Mouse (Mus musculus): ENCODE data around the gene Ppp1r18. TPM values are rescaled to one million over a fixed set of nuclear protein-coding genes. Genes with fewer than 3 reads are reported as not detected.

Gene Ppp1r18
- polyA plus RNA-seq, 1 experiment from 2014 or later, result 18.8 TPM

DNA sequence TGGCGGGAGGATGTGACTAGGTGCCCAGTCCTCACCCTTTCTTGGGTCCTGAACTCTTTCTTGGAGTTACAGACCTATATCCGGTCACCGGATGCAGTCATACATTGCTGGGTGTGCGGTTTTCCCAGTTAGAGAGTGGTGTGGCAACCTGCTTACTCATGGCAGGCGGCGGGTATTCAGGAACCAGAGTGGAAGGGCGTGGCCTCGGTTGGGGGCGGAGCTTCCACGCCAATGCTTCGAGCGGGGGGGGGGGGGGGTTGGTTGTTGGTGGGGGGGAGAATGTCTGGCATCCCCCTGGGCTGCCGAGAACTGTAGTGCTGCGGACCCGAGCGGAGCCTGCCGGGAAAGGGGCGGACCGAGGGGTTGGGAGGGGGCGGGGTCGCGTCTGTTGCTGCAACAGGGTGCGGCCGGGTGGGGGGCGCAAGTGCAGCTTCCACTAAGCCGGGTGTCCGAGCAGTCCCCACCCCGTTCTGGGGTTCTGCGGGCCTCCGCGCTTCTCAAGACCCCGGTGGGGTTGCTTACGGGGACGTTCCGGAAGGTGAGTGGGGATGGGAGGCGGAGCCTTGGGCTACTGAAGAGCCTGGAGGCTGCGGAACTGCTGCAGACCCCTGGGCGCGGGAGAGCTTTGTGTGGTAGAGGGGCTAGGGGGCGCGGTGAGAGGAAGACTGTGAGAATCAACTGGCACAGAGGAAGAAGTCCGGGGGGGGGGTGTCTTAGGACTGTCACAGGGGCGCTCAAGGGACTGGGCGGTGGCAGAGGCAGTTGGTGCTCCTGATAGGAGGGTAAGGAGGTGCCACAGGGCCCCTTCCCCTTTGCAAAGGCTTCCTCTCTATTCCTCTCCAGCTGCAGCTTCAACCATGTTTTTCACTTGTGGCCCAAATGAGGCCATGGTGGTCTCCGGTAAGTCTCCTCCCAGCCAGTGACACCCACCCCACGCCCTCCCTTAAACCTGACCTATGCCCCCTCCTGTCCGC, 42.1 kb upstream of the Ppp1r18 start, which contains the start of gene Flot1:
TSS of gene Flot1 (plus strand) at position 267 of the 974 bp plus-strand sequence.
- Histone ChIP-seq H3K27me3 (ENCODE audit: control insufficient read depth, insufficient read depth, low read length) (no peaks in the 10 kb centered on the region), H3K27ac (ENCODE audit: low read length) (peak within 1 kb of the TSS; percentile 81), H3K4me3 (ENCODE audit: low read depth, low read length) (peak within 1 kb of the TSS; percentile 62), H3K9ac (replicated peaks; ENCODE audit: low read depth, low read length) (peak within 1 kb of the TSS; percentile 53; the same call in 1 of the 2 replicates), H3K4me1 (ENCODE audit: control insufficient read depth, insufficient read depth, low read length) (peaks cover 19% of the 10 kb centered on the region; the same call in 1 of the 2 replicates), H3K4me2 (replicated peaks; ENCODE audit: low read depth, low read length) (peak within 1 kb of the TSS; percentile 91), H3K36me3 (ENCODE audit: control insufficient read depth, insufficient read depth, low read length) (peaks cover 14% of the 10 kb centered on the region; the same call in 1 of the 2 replicates), H3K9me3 (ENCODE audit: control insufficient read depth, low read depth, low read length) (no peaks in the 10 kb centered on the region)
- WGBS, result under 1% methylated on average over 45 of the region's 47 CpGs
- peak; percentile 89 for ATAC-seq (ENCODE audit: insufficient number of reproducible peaks, insufficient read depth, low FRiP score, low read depth)

DNA sequence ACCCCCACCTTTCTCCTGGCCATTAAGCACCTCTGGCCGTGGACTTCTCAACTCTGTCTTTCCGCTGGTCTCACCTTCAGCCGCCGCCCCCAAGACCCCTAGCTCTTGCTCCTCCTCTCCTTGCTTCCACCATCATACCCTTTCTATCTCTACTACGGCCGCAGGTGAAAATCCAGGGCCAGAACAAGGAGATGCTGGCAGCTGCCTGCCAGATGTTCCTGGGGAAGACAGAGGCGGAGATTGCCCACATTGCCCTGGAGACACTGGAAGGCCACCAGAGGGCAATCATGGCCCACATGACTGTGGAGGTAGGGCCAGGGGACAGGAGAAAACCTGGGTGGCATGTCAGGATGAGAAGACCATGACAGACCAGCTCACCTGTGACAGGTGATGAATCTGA, 41.0 kb upstream of the Ppp1r18 start:
- 63% methylated on average over 7 of the region's 7 CpGs for WGBS
- no peak overlapping the region for H3K9ac ChIP-seq (replicated peaks; ENCODE audit: low read depth, low read length)
- no peak overlapping the region for H3K27ac ChIP-seq (ENCODE audit: low read length)
- peaks cover 19% of the 10 kb centered on the region; the same call in 1 of the 2 replicates for H3K4me1 ChIP-seq (ENCODE audit: control insufficient read depth, insufficient read depth, low read length)
- no peaks in the 10 kb centered on the region for H3K27me3 ChIP-seq (ENCODE audit: control insufficient read depth, insufficient read depth, low read length)
- no peaks in the 10 kb centered on the region for H3K9me3 ChIP-seq (ENCODE audit: control insufficient read depth, low read depth, low read length)
- peaks cover 14% of the 10 kb centered on the region; the same call in 1 of the 2 replicates for H3K36me3 ChIP-seq (ENCODE audit: control insufficient read depth, insufficient read depth, low read length)
- H3K4me3 ChIP-seq (ENCODE audit: low read depth, low read length), result no peak overlapping the region; the same call in 1 of the 2 replicates
- no peak for ATAC-seq (ENCODE audit: insufficient number of reproducible peaks, insufficient read depth, low FRiP score, low read depth)
- H3K4me2 ChIP-seq (replicated peaks; ENCODE audit: low read depth, low read length), result no peak overlapping the region

DNA sequence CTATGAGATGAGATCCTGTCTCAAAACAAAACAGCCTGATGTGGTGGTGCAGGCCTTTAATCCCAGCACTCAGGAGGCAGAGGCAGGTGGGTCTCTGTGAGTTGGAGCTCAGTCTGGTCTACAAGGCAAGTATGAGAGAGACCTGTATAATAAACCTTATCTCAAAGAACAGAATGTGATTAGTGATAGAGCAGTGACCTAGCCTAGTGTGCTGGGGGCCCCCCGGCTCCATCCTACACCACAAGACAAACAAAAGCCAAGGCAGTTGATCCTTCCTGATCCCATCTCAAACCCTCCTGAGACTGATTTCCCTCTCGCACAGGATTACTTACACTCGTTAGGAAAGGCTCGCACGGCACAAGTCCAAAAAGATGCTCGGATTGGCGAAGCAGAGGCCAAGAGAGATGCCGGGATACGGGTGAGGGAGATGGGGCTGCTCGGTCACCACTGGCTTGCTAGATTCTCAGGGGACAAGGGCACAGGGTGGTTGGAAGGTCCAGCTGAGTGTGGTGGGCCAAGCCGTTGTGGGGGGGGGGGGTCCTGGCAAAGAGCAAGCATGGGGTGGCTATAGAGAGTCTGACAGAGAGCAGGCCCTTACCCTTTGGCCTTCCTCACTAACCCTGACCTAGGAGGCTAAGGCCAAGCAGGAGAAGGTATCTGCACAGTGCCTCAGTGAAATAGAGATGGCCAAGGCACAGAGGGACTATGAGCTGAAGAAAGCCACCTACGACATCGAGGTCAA, 40.1 kb upstream of the Ppp1r18 start:
- peaks cover 14% of the 10 kb centered on the region; the same call in 1 of the 2 replicates for H3K36me3 ChIP-seq (ENCODE audit: control insufficient read depth, insufficient read depth, low read length)
- H3K9me3 ChIP-seq (ENCODE audit: control insufficient read depth, low read depth, low read length), result no peaks in the 10 kb centered on the region
- H3K27ac ChIP-seq (ENCODE audit: low read length), result no peak overlapping the region
- no peak overlapping the region for H3K4me3 ChIP-seq (ENCODE audit: low read depth, low read length)
- WGBS, result 92% methylated on average over 13 of the region's 13 CpGs
- H3K4me1 ChIP-seq (ENCODE audit: control insufficient read depth, insufficient read depth, low read length), result peaks cover 20% of the 10 kb centered on the region; the same call in 1 of the 2 replicates
- no peak for ATAC-seq (ENCODE audit: insufficient number of reproducible peaks, insufficient read depth, low FRiP score, low read depth)
- no peaks in the 10 kb centered on the region for H3K27me3 ChIP-seq (ENCODE audit: control insufficient read depth, insufficient read depth, low read length)
- H3K4me2 ChIP-seq (replicated peaks; ENCODE audit: low read depth, low read length), result no peak overlapping the region
- H3K9ac ChIP-seq (replicated peaks; ENCODE audit: low read depth, low read length), result no peak overlapping the region

DNA sequence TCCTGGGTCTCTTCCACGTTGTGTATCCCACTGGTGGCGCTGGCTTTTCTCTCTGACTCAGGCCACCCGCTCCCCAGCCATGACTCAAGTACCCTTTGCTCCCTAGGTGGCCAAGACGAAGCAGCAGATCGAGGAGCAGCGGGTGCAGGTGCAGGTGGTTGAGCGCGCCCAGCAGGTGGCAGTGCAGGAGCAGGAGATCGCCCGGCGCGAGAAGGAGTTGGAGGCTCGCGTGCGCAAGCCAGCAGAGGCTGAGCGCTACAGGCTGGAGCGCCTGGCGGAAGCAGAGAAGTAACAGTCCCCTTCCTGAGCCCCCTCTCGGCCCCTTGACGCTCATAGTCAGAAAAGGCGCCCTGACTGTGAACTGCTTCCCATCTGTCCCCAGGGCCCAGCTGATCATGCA, 35.7 kb upstream of the Ppp1r18 start:
- Histone ChIP-seq H3K9ac (replicated peaks; ENCODE audit: low read depth, low read length) (no peak overlapping the region), H3K9me3 (ENCODE audit: control insufficient read depth, low read depth, low read length) (no peaks in the 10 kb centered on the region), H3K4me1 (ENCODE audit: control insufficient read depth, insufficient read depth, low read length) (peaks cover 10% of the 10 kb centered on the region; the same call in 1 of the 2 replicates), H3K4me2 (replicated peaks; ENCODE audit: low read depth, low read length) (0 out of 2 replicates have a peak overlapping the region, but pooled peaks have one; percentile 8), H3K27me3 (ENCODE audit: control insufficient read depth, insufficient read depth, low read length) (no peaks in the 10 kb centered on the region), H3K36me3 (ENCODE audit: control insufficient read depth, insufficient read depth, low read length) (peaks cover 42% of the 10 kb centered on the region), H3K27ac (ENCODE audit: low read length) (no peak overlapping the region), H3K4me3 (ENCODE audit: low read depth, low read length) (no peak overlapping the region)
- WGBS, result under 1% methylated on average over 21 of the region's 21 CpGs
- peak; percentile 66; the same call in 1 of the 2 replicates for ATAC-seq (ENCODE audit: insufficient number of reproducible peaks, insufficient read depth, low FRiP score, low read depth)

DNA sequence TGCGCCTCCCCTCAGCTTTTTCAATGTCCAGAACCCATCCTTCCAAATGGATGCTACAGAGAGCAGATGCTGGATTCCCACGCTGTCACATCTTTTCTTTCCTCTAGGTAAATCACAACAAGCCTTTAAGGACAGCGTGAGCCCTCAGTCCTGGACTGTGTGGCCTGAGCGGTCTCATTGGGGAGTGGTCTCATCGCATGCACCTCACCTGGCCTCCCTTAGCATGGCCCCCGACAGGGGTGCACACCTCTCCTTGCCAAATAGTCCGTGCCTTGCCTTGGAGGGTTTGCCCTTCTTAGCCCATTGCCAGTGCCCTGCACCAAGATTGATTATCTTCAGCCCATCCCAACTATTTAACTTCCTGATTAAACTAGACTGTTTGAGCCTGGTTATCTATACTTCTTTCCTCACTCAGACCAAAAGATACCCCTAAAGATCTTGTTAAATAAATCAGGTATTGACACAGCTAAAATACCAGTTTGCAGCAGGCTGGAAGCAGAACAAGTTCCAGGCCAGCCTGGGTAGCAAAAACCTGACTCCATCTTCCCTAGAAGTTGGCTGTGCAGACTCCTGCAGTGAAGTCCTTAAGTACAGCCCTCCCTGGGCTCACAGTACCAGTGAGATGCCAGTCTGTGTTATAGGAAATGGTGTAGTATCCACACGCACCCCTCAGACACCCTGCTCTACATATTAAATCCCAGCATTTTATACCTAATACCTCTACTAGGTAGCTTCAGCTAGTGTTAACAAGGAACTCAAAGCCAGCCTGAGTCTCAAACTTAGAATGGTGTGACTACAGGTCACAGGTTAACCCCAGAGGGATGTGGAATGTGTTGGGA, 32.8 kb upstream of the Ppp1r18 start:
- H3K9me3 ChIP-seq (ENCODE audit: control insufficient read depth, low read depth, low read length), result no peaks in the 10 kb centered on the region
- H3K9ac ChIP-seq (replicated peaks; ENCODE audit: low read depth, low read length), result no peak overlapping the region
- no peak overlapping the region for H3K4me3 ChIP-seq (ENCODE audit: low read depth, low read length)
- ATAC-seq (ENCODE audit: insufficient number of reproducible peaks, insufficient read depth, low FRiP score, low read depth), result no peak
- H3K4me2 ChIP-seq (replicated peaks; ENCODE audit: low read depth, low read length), result no peak overlapping the region
- WGBS, result 59% methylated on average over 8 of the region's 8 CpGs
- H3K4me1 ChIP-seq (ENCODE audit: control insufficient read depth, insufficient read depth, low read length), result peaks cover 22% of the 10 kb centered on the region
- H3K36me3 ChIP-seq (ENCODE audit: control insufficient read depth, insufficient read depth, low read length), result peaks cover 50% of the 10 kb centered on the region
- H3K27me3 ChIP-seq (ENCODE audit: control insufficient read depth, insufficient read depth, low read length), result no peaks in the 10 kb centered on the region
- H3K27ac ChIP-seq (ENCODE audit: low read length), result no peak overlapping the region

DNA sequence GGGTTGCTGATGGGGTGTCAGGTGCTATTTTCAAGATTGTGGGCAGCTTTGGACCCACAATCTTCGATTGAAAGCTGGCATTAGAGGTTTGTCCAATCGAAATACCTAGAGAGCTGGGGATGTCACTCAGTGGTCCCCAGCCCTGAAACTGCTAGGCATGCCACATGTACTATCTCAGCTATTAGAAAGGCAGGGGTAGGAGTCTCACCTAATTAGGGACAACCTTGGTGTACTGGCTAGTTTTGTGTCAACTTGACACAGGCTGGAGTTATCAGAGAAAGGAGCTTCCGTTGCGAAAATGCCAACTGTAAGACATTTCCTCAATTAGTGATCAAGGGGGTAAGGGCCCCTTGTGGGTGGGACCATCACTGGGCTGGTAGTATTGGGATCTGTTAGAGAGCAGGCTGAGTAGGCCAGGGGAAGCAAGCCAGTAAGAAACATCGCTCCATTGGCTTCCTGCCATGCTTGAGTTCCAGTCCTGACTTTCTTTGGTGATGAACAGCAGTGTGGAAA, 32.1 kb upstream of the Ppp1r18 start:
- Histone ChIP-seq H3K27ac (ENCODE audit: low read length) (no peak overlapping the region), H3K4me1 (ENCODE audit: control insufficient read depth, insufficient read depth, low read length) (peaks cover 22% of the 10 kb centered on the region), H3K27me3 (ENCODE audit: control insufficient read depth, insufficient read depth, low read length) (no peaks in the 10 kb centered on the region), H3K9me3 (ENCODE audit: control insufficient read depth, low read depth, low read length) (no peaks in the 10 kb centered on the region), H3K4me3 (ENCODE audit: low read depth, low read length) (no peak overlapping the region), H3K4me2 (replicated peaks; ENCODE audit: low read depth, low read length) (no peak overlapping the region), H3K9ac (replicated peaks; ENCODE audit: low read depth, low read length) (no peak overlapping the region), H3K36me3 (ENCODE audit: control insufficient read depth, insufficient read depth, low read length) (peaks cover 48% of the 10 kb centered on the region)
- 27% methylated on average over 5 of the region's 5 CpGs for WGBS
- no peak for ATAC-seq (ENCODE audit: insufficient number of reproducible peaks, insufficient read depth, low FRiP score, low read depth)

DNA sequence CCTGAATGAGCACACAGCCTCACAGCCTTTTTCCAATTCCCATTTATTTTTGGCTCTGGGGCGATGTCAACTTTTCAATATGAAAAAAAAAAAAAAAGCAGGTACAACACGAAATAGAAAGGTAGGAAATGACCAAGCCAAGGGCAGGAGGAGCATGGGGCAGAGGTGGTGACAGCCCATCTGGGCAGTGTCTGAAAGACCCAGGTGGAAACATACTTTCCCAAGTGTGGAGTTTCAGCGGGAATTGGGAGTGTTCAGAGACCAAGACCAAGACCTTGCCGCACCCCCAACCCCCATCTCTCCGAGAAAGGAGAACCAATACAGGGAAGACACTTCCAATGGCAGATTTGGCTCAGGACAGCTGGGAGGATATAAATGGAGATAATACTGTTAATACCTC, 31.5 kb upstream of the Ppp1r18 start:
- Histone ChIP-seq H3K27me3 (ENCODE audit: control insufficient read depth, insufficient read depth, low read length) (no peaks in the 10 kb centered on the region), H3K9ac (replicated peaks; ENCODE audit: low read depth, low read length) (no peak overlapping the region), H3K9me3 (ENCODE audit: control insufficient read depth, low read depth, low read length) (no peaks in the 10 kb centered on the region), H3K27ac (ENCODE audit: low read length) (peak overlapping the region; percentile 48; the same call in 1 of the 2 replicates), H3K4me2 (replicated peaks; ENCODE audit: low read depth, low read length) (no peak overlapping the region), H3K36me3 (ENCODE audit: control insufficient read depth, insufficient read depth, low read length) (peaks cover 48% of the 10 kb centered on the region), H3K4me1 (ENCODE audit: control insufficient read depth, insufficient read depth, low read length) (peaks cover 22% of the 10 kb centered on the region), H3K4me3 (ENCODE audit: low read depth, low read length) (no peak overlapping the region)
- WGBS, result 50% methylated on average over 5 of the region's 5 CpGs
- no peak for ATAC-seq (ENCODE audit: insufficient number of reproducible peaks, insufficient read depth, low FRiP score, low read depth)

Measured in stomach, embryonic 14.5 days (tissue).